Mouse (Mus musculus) CD4-positive helper T cell, adult 2 months (primary cell): ENCODE results near the gene Fam53b.

Source experiments
- DNase-seq: peaks from one replicate; pipeline ENCODE4 v3.0.0-alpha.2; 2012; ENCODE audit warnings: low read depth, missing footprints, low spot score

Fam53b gene

DNA sequence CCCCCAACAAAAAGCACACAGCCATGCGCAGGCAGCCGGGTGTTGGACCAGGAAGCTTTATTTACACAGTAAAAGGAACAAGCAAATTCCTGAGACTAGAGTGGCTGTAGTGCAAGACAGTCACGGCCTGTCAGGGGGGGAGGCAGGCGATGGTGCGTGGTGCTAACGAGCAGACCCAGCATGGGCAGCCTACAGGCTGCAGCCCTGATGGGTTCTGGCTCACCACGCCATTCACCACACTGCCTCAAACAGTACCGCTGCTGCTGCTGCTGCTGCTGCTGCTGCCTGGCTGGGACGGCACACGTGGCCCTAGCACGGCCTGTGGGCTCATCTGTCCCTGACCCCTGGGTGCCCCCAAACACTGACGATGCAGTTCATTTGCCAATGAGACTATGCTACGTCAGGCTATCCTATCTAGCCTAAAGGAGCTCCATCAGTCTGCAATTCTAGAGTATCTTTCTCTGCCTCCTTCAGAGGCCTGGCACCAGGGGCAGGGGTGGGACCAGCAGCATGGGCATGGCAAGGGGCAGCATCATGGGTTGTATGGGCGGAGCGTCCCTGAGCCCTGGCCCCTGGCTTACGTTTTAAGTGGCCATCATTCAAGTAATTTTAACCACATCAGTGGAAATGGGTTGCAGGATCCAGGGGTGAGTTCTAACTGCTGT, 101.5 kb downstream of the Fam53b start:
- DNase-seq, result no peak

DNA sequence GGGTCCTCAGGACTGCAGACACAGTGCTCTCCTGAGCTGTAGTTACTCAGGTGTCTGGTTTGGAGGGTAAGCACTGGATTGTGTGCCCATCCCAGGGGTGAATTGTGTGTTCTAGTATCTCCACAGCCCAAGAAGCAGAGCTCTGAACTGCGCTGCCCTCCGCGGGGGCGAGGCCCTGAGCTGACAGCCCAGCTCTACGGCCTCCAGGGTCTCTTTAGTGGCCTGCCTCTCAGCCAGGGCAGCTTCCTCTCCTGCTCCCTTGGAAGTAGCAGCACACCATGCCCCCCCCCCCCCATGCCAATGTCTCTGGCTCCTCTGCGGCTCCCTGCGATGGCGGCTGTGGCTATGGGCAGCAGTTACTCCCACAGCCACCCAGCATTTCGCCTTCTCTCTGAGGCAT, 102.1 kb downstream of the Fam53b start:
- DNase-seq, result no peak

DNA sequence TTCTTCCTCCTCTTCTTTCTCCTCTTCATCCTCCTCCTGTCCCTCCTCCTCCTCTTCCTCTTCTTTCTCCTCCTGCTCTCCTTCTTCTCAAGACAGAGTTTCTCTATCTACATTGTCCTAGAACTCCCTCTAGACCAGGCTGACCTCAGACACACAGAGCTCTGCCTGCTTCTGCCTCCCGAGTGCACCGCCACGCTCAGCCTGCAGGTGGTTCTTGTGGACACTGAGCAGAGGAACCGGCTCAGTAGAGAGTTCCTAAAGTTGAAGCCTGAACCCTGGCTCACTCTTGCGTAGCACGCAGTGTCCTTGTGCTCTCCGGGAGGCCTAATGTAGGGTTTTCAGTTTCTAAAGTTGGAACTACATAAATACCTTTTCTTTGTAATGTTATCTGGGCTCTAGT, 108.6 kb downstream of the Fam53b start:
- DNase-seq, result no peak

DNA sequence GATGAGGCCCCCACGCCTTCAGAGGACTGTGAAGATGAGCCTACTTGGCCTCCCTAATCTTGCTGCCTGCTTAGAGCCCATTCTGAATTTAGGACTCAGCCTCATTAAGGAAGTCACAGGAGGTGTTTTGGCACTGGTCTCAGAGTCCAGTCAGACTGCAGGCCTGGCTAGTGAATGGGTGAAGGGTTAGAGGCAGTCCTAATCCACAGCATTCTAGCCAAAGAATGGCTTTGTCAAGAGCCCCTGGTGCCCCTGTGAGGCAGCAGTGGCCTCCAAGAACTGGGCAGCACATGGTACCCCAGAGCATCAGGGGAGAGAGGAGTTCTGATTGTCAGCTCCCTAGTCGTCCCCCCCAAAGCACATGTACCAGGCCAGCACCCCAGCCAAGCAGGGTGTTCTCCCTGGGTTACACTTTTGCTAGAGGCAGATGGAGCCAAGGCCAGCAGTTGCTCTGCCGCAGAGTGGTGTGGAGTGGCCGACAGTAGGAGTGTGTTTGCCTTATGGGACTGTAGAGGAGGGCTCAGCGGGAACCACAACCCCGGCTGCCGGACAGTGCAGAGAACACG, 109.3 kb downstream of the Fam53b start:
- no peak for DNase-seq

DNA sequence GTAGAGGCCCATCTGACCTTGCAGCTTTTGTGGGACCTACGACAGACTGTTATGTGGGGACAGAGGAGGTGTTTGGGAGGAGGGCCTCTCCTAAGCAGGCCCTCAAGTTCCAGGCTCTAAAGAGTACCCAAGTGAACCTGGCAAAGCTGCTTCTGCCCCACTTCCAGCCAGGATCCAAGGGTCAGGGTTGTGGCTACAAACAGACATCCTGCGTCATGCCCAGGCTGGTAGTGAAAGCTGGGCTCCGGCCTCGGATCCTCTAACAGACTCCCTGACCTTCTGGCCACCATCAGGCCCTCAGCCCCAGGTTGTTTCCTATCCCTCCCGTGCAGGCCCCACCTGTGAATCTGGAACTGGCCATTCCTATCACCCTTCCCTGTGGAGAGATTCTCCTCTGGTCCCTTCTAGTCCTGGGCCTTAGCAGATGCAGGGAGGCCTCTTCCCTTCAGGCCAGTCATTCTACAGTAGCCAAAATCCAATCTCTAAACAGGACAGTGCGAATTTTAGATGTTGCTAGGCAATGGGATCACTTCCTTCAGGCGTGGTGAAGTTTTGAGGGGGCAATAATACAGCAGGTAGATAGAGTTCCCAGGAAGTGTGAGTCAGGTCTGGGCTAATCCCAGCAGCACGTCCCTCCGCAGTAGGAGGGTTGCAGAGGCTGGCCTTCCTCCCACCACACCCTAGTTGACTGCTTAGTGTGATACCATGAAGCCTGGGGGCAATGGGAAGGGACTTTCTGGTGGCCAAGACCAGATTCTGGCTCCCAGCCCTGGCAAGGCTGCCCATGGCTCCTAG, 110.0 kb downstream of the Fam53b start:
- no peak for DNase-seq

DNA sequence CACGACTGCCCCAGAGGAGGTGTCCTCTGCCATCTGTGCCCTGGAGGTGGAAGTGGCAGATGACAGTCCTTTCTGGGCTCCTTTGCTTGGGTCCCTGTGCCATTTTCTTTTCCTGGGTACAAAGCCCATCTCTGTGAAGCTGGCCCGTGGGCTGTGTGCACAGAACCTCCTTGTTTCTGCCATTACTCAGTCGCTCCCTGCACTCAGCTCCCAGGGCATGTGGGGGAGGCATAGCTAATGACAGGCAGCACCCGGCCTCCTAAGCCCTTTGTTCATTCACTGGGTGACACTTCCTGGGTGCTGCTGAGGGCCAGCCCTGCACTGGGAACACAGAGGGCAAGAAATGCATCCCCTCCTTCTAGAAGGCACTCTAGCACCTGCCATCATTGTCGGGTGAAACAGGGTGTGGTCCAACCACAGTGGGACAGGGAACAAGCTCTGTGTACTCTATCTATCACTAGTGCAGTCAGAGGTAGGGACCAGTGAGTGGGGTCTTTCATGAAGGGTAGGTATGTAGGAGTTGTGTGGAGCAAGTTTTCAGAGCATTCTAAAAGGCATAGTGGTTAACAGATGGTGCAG, 111.1 kb downstream of the Fam53b start:
- no peak for DNase-seq

DNA sequence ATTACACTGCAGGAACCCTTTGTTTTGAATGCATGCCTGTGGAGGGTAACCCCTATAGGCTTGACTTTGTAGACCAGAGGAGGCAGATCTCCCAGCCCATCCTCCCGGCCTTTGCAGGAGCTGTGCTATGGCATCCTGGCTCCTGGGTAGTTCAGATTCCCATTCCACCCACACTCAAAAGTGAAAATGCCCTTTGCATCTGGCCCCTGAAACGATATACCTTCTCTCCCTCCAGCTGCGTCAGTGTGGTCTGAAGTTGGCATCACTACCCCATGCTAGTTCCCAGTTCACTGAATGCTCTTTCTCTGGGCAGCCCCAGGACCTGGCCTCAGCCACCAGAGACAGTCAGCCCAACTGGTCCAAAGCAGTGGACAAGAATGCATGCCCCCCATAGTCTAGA, 111.7 kb downstream of the Fam53b start:
- no peak for DNase-seq

DNA sequence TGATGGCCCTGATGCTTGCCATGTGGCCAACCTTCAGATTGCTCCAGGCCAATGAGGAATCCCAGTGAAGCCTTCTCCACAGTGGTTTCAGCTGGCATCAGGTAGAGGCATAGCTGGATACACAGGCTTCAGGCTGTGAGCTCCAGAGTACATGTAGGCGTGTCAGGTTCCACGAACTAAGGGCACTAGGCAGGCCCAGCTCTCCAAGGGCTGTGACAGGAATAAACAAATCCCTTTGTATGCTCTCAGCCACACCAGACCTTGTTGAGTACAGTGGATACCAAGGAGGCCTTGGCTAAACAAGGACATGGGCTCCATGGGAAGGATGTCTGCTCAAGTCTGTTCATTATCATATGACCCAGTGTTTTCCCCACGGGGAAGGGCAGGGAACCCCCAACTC, 112.3 kb downstream of the Fam53b start:
- no peak for DNase-seq

DNA sequence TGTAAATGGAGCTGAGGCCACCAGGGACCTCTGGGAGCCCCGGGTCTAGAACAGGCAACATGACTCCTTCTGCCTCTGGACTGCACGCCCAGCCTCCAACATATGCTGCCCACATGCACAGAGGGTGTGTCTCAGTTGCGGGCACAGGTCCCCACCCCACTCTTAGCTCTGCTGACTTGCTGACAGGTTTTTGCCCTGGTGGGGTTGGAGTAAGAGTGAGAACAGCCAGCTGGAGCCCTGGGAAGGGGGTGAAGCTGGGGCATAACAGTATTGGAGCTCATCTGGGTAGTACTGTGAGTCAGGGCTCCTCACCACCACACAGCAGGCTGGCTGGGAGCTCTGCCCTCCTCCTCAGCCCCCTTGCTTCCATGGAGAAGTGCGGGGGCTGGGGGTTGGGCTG, 113.6 kb downstream of the Fam53b start:
- DNase-seq, result no peak

DNA sequence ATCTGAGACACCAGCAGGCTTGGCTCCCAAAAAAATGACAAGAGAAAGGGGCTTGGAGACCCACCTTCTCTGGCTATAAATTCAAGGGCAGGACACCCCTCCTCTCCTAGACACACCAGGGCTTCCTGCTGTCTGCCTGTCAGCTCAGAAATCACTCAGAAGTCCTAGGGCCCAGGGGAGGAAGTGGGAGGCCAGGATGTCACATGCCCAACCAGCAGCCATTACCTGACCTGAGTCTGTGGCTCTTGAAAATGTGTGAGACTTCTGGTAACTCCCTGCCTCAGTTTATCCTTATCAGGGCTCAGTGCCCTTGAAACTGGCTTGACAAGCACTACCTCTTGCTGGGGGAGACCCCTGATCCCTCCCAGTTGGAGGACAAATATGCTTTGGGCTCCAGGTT, 114.0 kb downstream of the Fam53b start:
- peak; percentile 32 for DNase-seq

DNA sequence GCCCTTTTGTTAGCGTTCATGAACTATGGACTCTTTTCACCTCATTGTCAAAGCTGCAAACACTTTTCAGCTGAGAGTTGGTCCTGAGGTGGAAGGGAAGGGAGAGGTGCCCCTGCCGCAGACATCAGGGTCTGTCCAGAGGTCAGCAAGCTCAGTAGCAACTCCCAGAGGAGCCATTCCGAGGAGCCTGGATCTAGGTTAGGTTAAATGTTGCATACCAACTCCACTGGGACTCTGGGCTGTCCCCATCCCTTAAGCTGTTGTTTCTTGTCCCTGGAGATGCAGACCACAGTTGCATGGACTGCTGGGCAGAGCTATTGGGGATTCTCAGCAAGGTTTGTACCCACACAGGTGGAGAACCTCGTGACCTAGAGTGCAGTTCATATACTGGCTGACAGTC, 114.5 kb downstream of the Fam53b start:
- no peak for DNase-seq

DNA sequence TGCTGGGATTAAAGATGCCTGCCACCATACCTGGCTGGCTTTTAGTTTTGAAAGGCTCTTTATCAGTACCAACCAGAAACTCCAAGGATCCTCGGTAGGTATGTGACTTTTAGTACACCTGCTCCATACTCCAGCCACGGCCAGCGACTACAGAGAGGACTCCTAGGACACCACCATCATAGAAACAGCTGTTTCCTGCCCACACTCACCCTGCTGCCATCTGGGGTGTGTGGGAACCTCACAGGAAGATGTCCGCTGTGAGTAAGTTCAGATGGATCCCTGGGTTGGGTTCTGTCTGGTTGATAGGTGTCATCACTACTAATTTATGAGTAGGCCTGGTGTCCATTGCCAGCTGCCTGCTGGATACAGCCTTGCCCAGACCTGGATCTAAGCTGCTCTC, 114.9 kb downstream of the Fam53b start:
- no peak for DNase-seq

DNA sequence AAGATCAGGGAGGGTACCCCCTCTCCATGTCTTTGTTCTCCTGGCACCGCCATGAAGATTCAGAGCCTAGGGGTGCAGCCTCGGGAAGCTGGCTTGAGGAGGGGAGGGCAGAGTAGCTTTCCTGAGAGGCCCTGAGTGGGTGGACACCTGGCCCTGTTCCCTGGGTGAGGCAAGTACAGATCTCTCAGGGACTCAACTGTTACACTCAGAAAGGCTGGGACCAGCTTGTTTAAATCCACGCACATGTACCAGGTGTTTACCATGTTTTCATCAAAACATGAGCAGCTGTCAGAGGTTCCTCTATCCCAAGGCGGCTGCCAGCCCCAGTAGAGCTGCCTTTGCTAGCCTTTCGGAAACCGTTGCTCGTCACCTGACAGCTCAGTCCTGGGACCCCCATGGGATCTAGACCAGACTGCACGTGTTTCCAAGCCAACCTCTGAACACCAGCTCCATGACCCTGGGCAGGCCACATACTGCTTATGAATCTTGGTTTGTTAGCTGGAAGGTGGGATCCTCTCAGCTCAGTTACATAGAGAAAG, 116.4 kb downstream of the Fam53b start:
- no peak for DNase-seq

DNA sequence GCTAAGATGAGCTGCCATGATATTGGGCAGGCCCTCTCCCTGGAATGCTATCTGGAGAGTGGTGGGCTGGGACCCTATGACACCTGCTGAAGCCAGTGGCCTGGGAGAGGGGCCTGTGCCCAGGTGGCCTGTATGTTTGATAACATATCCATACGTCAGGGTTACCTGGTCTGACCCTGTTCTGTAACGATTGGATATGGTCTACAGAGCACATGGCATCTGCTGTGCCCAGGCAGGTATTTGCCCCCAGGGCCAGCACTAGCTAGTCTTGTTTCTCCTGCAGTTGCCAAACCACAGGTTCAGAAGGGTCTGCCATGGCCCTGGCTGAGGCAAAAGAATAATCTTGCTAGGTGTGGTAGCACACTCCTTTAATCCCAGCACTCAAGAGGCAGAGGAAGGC, 120.1 kb downstream of the Fam53b start:
- no peak for DNase-seq

DNA sequence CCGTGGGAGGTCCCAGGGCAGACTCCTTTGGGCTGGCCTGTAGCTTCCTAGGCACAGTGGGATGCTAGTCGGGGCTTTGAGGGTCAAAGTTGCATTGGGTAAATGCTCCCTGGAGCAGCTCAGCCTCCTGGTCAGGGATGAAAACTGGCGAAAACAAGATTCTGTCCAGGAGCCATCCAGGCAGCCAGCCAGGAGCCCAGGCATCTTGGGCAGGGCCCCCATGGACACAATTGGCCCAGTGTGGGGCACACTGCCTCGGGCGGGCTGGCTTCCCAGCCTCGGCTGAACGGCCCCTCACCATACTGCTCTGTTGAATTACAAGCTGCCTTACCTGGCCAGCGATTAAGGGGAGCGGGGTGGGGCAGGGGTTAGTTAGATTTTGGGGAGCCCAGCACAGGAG, 121.0 kb downstream of the Fam53b start:
- DNase-seq, result no peak

DNA sequence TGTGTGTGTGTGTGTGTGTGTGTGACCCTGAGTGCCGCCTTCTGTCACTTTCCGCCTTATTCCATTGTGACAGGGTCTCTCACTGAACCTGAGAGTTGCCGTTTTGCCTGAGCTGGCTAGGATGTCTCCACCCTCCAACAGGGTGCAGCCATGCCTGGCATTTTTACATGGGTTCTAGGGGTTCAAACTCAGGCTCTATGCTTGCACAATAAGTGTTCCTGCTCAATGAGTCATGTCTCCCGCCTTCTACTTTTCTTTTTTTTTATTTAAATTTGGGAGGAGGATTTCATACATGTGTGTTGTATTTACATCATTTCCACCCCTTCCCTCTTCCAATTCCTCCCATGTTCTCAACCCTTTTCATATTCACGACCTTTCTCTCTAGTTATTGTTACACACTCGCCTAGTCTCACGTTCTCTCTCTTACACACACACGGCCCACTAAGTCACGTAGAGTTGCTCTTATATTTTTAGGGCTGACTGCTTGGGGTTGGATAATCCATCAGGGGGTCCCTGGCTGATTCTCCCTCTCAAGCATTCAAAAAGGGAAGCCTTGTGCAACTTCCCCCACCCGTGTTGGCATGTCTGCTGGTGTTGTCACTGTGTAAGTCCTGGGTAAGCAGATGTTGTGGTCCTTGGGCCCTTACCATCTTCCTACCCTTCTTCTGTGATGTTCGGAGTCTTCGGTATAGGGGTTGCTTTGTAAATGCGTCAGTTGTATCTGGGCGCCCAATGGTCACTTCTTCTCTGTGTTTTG, 122.8 kb downstream of the Fam53b start:
- DNase-seq, result no peak

DNA sequence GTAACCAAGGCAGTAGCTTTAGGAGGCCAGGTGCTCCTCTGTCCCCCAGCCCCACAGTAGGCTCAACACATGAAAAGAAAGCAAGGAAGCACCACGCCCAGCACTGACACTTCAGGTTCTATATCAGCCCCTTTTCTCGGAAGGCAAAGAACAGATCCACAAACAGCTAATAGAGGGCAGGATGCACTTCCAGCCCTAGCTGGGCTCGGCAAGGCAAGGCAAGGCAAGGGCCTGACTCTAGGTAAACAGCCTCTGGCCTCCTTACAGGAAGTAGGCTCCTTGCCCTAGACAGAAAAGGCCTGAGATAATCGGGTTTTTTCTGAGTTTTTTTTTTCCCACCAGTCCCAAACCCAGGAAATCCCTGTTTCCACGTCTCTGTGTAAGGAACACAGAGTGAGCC, 124.0 kb downstream of the Fam53b start:
- DNase-seq, result no peak

DNA sequence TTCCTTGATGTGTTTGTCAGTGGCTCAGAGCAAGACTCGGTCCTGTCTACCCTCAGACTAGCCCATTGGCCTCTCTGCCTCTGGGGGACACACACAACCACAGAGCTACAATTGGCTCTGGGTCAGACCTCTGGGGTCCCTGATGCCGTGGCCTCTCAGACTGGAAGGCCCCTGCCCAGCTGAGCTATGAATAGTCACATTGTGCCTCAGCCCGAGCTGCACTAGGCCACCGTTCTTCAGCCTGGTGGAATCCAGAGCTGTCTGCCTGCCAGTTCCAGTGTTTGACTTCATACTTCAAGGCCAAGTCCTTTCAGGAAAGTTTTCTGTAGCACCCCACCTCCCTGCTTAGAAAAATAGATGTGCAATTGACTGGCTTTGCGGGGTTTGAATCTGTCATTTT, 125.0 kb downstream of the Fam53b start:
- DNase-seq, result no peak

DNA sequence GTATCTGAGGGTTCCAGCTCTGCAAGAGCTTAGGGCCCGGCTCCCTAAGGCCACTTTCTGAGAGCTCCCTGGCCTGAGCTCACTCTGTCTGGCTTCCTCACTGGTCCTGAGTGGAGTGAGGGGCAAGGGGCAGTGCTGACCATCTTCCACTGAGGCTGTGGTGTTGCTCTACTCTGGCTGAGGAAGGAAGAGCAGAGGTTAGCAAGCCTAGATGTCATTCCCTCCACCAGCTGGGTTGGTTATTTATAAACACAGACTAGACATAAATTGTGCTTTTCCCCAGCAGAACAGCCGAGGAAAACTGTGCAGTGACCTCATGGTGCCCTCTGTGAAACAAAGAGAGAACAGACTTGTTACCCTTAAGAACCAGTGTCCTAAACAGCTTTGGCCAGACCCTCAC, 125.8 kb downstream of the Fam53b start:
- no peak for DNase-seq

DNA sequence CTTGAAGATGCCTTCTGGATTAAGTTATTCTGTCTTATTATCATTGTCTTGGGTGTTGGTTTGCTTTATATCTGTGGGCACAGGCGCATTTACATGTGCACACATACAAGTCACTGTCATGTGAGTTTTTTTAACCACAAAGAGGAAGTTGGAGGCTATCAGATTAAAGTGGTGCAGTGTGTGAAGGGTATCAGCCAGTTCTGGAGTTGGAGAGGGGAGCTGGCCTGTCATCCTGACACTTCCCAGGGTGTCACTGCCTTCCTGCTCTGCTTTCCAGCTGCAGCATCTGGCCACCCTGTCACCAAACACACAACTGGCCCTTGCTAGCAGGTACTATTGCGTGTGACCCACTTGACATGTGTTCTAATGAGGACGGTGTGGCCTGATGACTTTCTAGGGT, 127.2 kb downstream of the Fam53b start:
- peak; percentile 65 for DNase-seq

DNA sequence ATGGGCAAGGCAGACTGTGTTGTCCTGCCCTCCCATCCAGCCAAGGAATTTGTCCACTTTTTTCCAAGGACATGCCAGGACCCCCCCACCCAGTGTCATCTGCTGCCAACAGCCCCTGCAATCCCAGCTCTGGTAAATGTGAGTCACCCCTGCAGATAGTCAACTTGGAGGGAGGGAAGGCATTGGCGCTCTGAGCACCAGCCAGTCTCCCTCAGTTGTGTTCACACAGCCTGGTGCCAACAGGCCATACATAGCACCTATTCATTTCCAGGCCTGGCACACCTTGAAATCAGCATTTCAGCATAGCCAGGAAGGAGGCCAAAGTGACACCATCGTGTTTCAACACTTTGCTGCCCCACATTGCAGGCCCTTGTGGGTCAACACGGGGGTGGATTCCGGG, 129.8 kb downstream of the Fam53b start:
- no peak for DNase-seq

DNA sequence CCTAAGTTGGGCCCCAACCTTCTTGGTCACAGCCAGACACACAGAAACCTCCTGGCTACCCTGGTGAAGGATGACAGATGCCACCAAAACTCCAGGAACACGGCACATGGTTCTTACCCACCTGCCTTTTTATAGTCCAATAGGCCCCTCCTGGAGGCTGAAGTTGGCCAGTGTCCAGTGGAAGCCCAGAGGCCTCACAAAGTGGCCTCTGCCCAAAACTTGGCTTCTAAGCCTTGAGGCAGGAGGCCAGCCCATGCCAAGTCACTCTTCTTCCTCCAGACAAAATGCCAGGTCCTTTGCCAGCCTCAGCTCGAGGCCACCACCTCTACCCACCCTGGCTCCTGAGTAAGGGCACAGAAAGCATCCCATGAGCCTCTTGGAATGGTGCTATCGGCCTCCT, 130.8 kb downstream of the Fam53b start:
- DNase-seq, result no peak
